Mouse (Mus musculus) liver, postnatal 0 days (tissue): ENCODE data around the gene Osbpl2. TPM values are rescaled to one million over a fixed set of nuclear protein-coding genes. Genes with fewer than 3 reads are reported as not detected.

ENCODE experiments used
- ATAC-seq: fragments of 200-750 bp; cut with Nextera tagmentation; 2 replicates; pipeline ENCODE4 v1.8.0; 2017; ENCODE audit warnings: mild to moderate bottlenecking, moderate library complexity
- DNase-seq: peaks from one replicate; pipeline ENCODE4 v3.0.0-alpha.2; 2016
- H3K27ac ChIP-seq: fragments of 300-500 bp; sonication (generic); 2 replicates; pipeline ENCODE4 v1.5.1; 2014; ENCODE audit warnings: antibody characterized with exemption, moderate library complexity, mild to moderate bottlenecking, low read depth
- H3K27me3 ChIP-seq: fragments of 300-500 bp; sonication (generic); 2 replicates; pipeline ENCODE4 v1.6.1; 2014; ENCODE audit warnings: low read length, control low read depth, mixed read lengths; ENCODE audit not compliant: insufficient read depth
- H3K36me3 ChIP-seq: fragments of 300-500 bp; sonication (generic); replicated peaks from 2 replicates; pipeline ENCODE4 v1.6.1; 2014; ENCODE audit warnings: mild to moderate bottlenecking, control low read depth, low read length, moderate library complexity, mixed read lengths; ENCODE audit not compliant: insufficient read depth
- H3K4me1 ChIP-seq: fragments of 300-500 bp; sonication (generic); 2 replicates; pipeline ENCODE4 v1.6.1; 2014; ENCODE audit warnings: antibody characterized with exemption, mild to moderate bottlenecking, control low read depth; ENCODE audit not compliant: insufficient read depth
- H3K4me2 ChIP-seq: fragments of 300-500 bp; sonication (generic); 2 replicates; pipeline ENCODE4 v1.6.1; 2014; ENCODE audit warnings: low read depth, mild to moderate bottlenecking, low read length, moderate library complexity, mixed read lengths
- H3K4me3 ChIP-seq: fragments of 300-500 bp; sonication (generic); 2 replicates; pipeline ENCODE4 v1.5.1; 2014; ENCODE audit warnings: low read depth, low read length
- H3K9ac ChIP-seq: fragments of 300-500 bp; sonication (generic); replicated peaks from 2 replicates; pipeline ENCODE4 v1.6.1; 2014; ENCODE audit warnings: mild to moderate bottlenecking, moderate library complexity
- H3K9me3 ChIP-seq: fragments of 300-500 bp; sonication (generic); 2 replicates; pipeline ENCODE4 v1.6.1; 2016; ENCODE audit warnings: mild to moderate bottlenecking, control low read depth, low read length, mixed read lengths
- CTCF ChIP-seq: sonication (generic); IDR thresholded peaks from 2 replicates; pipeline ENCODE4 v1.5.1; 2016; ENCODE audit warnings: antibody characterized with exemption, low read depth
- EP300 ChIP-seq: IDR thresholded peaks from 2 replicates; pipeline ENCODE4 v1.6.1; 2016; ENCODE audit warnings: antibody characterized with exemption, low read depth, mild to moderate bottlenecking
- WGBS: fragments of 180-500 bp; shearing (Covaris S2); extraction: QIAGEN DNeasy Blood & Tissue Kit; methylation state at CpG from one replicate; pipeline ENCODE4 v1.1.7; 2014; ENCODE audit not compliant: insufficient replicate concordance; 5-methylcytosine and 5-hydroxymethylcytosine counted together
- polyA plus RNA-seq: library from polyadenylated mRNA; unstranded; fragments of >200 nt; fragmentation: Nextera tagmentation; extraction: Ambion mirVana; gene quantifications from 2 replicates; pipeline ENCODE4 v1.2.1, GENCODE M21; 2015

Gene Osbpl2
- polyA plus RNA-seq, 1 experiment from 2014 or later, result 10.5 TPM

DNA sequence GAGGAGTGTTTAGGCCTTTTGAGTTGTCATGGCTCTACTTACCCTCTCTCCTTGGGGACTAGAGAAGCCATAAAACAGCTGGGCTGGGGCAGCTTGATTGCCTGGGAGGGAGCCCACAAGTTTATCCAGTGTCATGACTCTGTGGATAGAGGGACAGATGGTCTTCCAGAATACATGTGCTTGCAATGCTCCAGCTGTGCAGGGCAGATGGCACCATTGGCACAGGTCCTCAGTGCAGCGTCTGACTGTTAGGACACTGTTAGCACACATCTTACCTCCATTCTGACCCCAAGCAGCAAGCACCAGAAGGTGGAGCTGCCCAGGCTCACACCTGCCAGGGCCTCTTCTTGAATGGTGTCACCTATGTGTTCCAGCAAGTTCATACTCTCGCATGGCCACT, 46.7 kb downstream of the Osbpl2 start:
- peaks cover 22% of the 10 kb centered on the region for H3K36me3 ChIP-seq
- TF ChIP-seq CTCF (no peak), EP300 (no peak)
- H3K4me3 ChIP-seq, result no peak overlapping the region
- no peak overlapping the region for H3K27ac ChIP-seq
- H3K9ac ChIP-seq, result no peak overlapping the region
- ATAC-seq (no peak), DNase-seq (no peak)
- H3K27me3 ChIP-seq, result no peaks in the 10 kb centered on the region
- WGBS, result 78% methylated on average over 2 of the region's 2 CpGs
- no peaks in the 10 kb centered on the region for H3K9me3 ChIP-seq
- no peak overlapping the region for H3K4me2 ChIP-seq
- H3K4me1 ChIP-seq, result peaks cover 4% of the 10 kb centered on the region

DNA sequence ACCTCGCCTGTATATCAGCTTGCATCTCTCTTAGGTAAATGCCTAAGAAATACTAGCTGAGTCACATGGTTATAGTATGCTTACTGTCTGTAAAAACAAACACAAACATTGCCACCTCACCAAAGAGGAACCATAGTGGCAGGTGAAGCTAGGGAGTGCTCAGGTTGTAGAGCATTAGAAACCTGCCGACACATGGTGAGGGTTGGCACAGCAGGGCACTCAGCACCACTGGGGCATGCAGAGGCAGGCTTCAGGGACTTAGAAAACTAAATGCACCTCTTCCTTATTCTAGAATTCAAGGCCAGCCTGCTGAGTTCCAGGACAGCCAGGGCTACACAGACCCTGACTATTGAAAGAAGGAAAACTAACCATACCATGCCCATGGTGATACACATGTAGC, 47.8 kb downstream of the Osbpl2 start:
- no peak overlapping the region for H3K4me3 ChIP-seq
- no peaks in the 10 kb centered on the region for H3K27me3 ChIP-seq
- no peak overlapping the region for H3K9ac ChIP-seq
- DNase-seq, result no peak
- WGBS, result 63% methylated on average over 2 of the region's 2 CpGs
- H3K4me1 ChIP-seq, result peaks cover 6% of the 10 kb centered on the region
- TF ChIP-seq EP300 (no peak), CTCF (no peak)
- H3K9me3 ChIP-seq, result no peaks in the 10 kb centered on the region
- H3K27ac ChIP-seq, result no peak overlapping the region
- H3K36me3 ChIP-seq, result peaks cover 13% of the 10 kb centered on the region
- no peak overlapping the region for H3K4me2 ChIP-seq
- no peak for ATAC-seq

- ATAC-seq (no peak), DNase-seq (no peak)
- Histone ChIP-seq H3K4me1 (peaks cover 22% of the 10 kb centered on the region), H3K9me3 (no peaks in the 10 kb centered on the region), H3K4me2 (no peak overlapping the region), H3K27ac (no peak overlapping the region), H3K27me3 (no peaks in the 10 kb centered on the region), H3K9ac (no peak overlapping the region), H3K4me3 (no peak overlapping the region), H3K36me3 (peaks cover 22% of the 10 kb centered on the region)
- 80% methylated on average over 11 of the region's 11 CpGs for WGBS
- TF ChIP-seq EP300 (no peak), CTCF (no peak)
These were observed 51.2 kb downstream of the Osbpl2 start for GRCm38 (mm10) chr2:180170151-180170805.

GRCm38 (mm10) chr2:180170806-180171521, 51.9 kb downstream of the Osbpl2 start, which contains the start of gene Adrm1:
Gene Adrm1, plus strand, starts transcription at chr2:180171485.
- H3K27me3 ChIP-seq, result no peaks in the 10 kb centered on the region
- H3K36me3 ChIP-seq, result peaks cover 26% of the 10 kb centered on the region
- H3K9ac ChIP-seq, result peak within 1 kb of the TSS; percentile 84
- H3K4me3 ChIP-seq, result peak within 1 kb of the TSS; percentile 77
- ATAC-seq, result peak; percentile 97
- H3K27ac ChIP-seq, result peak within 1 kb of the TSS; percentile 97
- H3K9me3 ChIP-seq, result no peaks in the 10 kb centered on the region
- peaks cover 22% of the 10 kb centered on the region for H3K4me1 ChIP-seq
- 3% methylated on average over 41 of the region's 41 CpGs for WGBS
- TF ChIP-seq EP300 (no peak), CTCF (peak; percentile 100)
- DNase-seq, result peak; percentile 98
- H3K4me2 ChIP-seq, result peak within 1 kb of the TSS; percentile 83

GRCm38 (mm10) chr2:180171522-180172070, 52.5 kb downstream of the Osbpl2 start:
- DNase-seq, result no peak
- ATAC-seq, result peak; percentile 75

GRCm38 (mm10) chr2:180172152-180172551, 53.0 kb downstream of the Osbpl2 start:
- peak overlapping the region; percentile 97 for H3K27ac ChIP-seq
- H3K9me3 ChIP-seq, result no peaks in the 10 kb centered on the region
- peak overlapping the region; percentile 84 for H3K9ac ChIP-seq
- 2% methylated on average over 8 of the region's 9 CpGs for WGBS
- peak overlapping the region; percentile 83 for H3K4me2 ChIP-seq
- H3K4me3 ChIP-seq, result peak overlapping the region; percentile 77
- H3K36me3 ChIP-seq, result peaks cover 37% of the 10 kb centered on the region
- TF ChIP-seq EP300, result no peak
- TF ChIP-seq CTCF, result no peak
- DNase-seq, result no peak
- ATAC-seq, result no peak
- peaks cover 22% of the 10 kb centered on the region for H3K4me1 ChIP-seq
- H3K27me3 ChIP-seq, result no peaks in the 10 kb centered on the region

More at GRCm38 (mm10) chr2:180171522-180172070, 52.5 kb downstream of the Osbpl2 start:
- H3K4me3 ChIP-seq, result peak overlapping the region; percentile 77
- H3K4me1 ChIP-seq, result peaks cover 22% of the 10 kb centered on the region
- H3K27me3 ChIP-seq, result no peaks in the 10 kb centered on the region
- H3K36me3 ChIP-seq, result peaks cover 32% of the 10 kb centered on the region
- H3K9ac ChIP-seq, result peak overlapping the region; percentile 84
- peak overlapping the region; percentile 97 for H3K27ac ChIP-seq
- under 1% methylated on average over 75 of the region's 80 CpGs for WGBS
- no peaks in the 10 kb centered on the region for H3K9me3 ChIP-seq
- TF ChIP-seq EP300 (no peak), CTCF (no peak)
- H3K4me2 ChIP-seq, result peak overlapping the region; percentile 83
